Mouse (Mus musculus): Measurements from ENCODE around the gene Maf.

The Maf gene

GRCm38 (mm10) chr8:115707731-115708590 lies at the start of gene Maf:
TSS of gene Maf (minus strand) at chr8:115707794.
- CTCF ChIA-PET, result interaction anchor here (0.9 to 1.1 kb wide), 2 partner anchors 296 to 774 kb away, joined by 4 read pairs; no protein-coding TSS in a partner anchor

- CTCF ChIA-PET, result no interaction called here
These were observed 49.4 kb upstream of the Maf start for GRCm38 (mm10) chr8:115756965-115757364.

- CTCF ChIA-PET, result interaction anchor here (0.7 kb wide), 1 partner anchor 21 kb away, joined by 4 read pairs; no protein-coding TSS in a partner anchor
These were observed 48.4 kb upstream of the Maf start for GRCm38 (mm10) chr8:115756027-115756426.

- CTCF ChIA-PET, result interaction anchor here (0.6 kb wide), 1 partner anchor 248 kb away, joined by 4 read pairs; no protein-coding TSS in a partner anchor
These were observed 47.1 kb upstream of the Maf start for GRCm38 (mm10) chr8:115754694-115755093.

GRCm38 (mm10) chr8:115753801-115754200 lies 46.2 kb upstream of the Maf start:
- CTCF ChIA-PET, result no interaction called here

GRCm38 (mm10) chr8:115747426-115747825 lies 39.8 kb upstream of the Maf start:
- CTCF ChIA-PET, result no interaction called here

GRCm38 (mm10) chr8:115745648-115746047 lies 38.1 kb upstream of the Maf start:
- CTCF ChIA-PET, result no interaction called here

- CTCF ChIA-PET, result no interaction called here
These were observed 35.8 kb upstream of the Maf start for GRCm38 (mm10) chr8:115743441-115743840.

- CTCF ChIA-PET, result no interaction called here
These were observed 35.1 kb upstream of the Maf start for GRCm38 (mm10) chr8:115742646-115743045.

- CTCF ChIA-PET, result no interaction called here
These were observed 34.4 kb upstream of the Maf start for GRCm38 (mm10) chr8:115741964-115742363.

GRCm38 (mm10) chr8:115739756-115740155 lies 32.2 kb upstream of the Maf start:
- CTCF ChIA-PET, result no interaction called here

- CTCF ChIA-PET, result no interaction called here
These were observed 24.8 kb upstream of the Maf start for GRCm38 (mm10) chr8:115732401-115732800.

- CTCF ChIA-PET, result no interaction called here
These were observed 19.2 kb upstream of the Maf start for GRCm38 (mm10) chr8:115726807-115727206.

GRCm38 (mm10) chr8:115726231-115726630 lies 18.6 kb upstream of the Maf start:
- CTCF ChIA-PET, result interaction anchor here (0.6 kb wide), 1 partner anchor 929 kb away, joined by 3 read pairs; no protein-coding TSS in a partner anchor

GRCm38 (mm10) chr8:115719126-115719525 lies 11.5 kb upstream of the Maf start:
- CTCF ChIA-PET, result interaction anchor here (0.6 kb wide), 1 partner anchor 1827 kb away, joined by 3 read pairs; no protein-coding TSS in a partner anchor

- CTCF ChIA-PET, result no interaction called here
These were observed 11.0 kb upstream of the Maf start for GRCm38 (mm10) chr8:115718621-115719020.

- CTCF ChIA-PET, result no interaction called here
These were observed 7.7 kb upstream of the Maf start for GRCm38 (mm10) chr8:115715262-115715661.

GRCm38 (mm10) chr8:115711106-115711505 lies 3.5 kb upstream of the Maf start:
- CTCF ChIA-PET, result interaction anchor here (0.6 kb wide), 1 partner anchor 616 kb away, joined by 3 read pairs; no protein-coding TSS in a partner anchor

GRCm38 (mm10) chr8:115709931-115710330 lies 2.3 kb upstream of the Maf start:
- CTCF ChIA-PET, result interaction anchor here (0.6 kb wide), 2 partner anchors 776 to 1100 kb away, joined by 3 to 5 read pairs; no protein-coding TSS in a partner anchor

- CTCF ChIA-PET, result interaction anchor here (0.6 to 1.1 kb wide), 8 partner anchors 43 to 1101 kb away, joined by 3 to 20 read pairs (median 4); no protein-coding TSS in a partner anchor
These were observed 1.6 kb upstream of the Maf start for GRCm38 (mm10) chr8:115708936-115709780.

GRCm38 (mm10) chr8:115706861-115707730 lies 498 bp downstream of the Maf start:
- CTCF ChIA-PET, result no interaction called here
